Comparison of ENCODE assay signal across 28 mouse cellular contexts in the genomic region with DNA sequence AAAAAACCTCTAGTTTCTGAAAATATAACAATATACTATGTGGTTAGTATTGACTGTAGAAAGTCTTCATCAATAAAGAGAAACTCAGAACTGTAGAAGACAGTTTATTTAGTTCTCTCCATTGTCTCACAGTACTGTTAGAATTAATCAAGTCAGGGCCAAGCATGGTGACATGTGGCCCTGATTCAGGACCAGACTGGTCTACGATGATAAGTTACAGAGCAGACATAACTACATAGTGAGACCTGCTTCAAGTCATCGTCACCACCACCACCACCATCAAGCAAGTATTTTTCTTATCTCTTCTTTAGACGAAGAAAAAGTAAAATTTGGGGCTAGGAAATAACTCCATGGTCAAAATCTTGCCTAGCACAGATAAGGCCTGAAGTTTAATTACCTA. TPM values are rescaled to one million over a fixed set of nuclear protein-coding genes. Genes with fewer than 3 reads are reported as not detected.
DNase-seq lines count a peak whose midpoint lies in the region; ATAC-seq lines count a peak whose summit lies in the region.
"Had no signal": no experiment of that assay in that cellular context is flagged by ENCODE, and none has a peak within 500 bp of the region (broad histone marks: within the 10 kb centered on the region; RNA-seq: fewer than 3 reads in every experiment).

No protein-coding gene starts in this region.

- peaks cover 44% of the 10 kb centered on the region for H3K4me1 ChIP-seq in liver, embryonic 11.5 days (replicated peaks; ENCODE audit: control insufficient read depth, insufficient read depth, low read length)
- peaks cover 73% of the 10 kb centered on the region for H3K4me1 ChIP-seq in liver, embryonic 13.5 days (replicated peaks)

- H3K4me3 ChIP-seq in liver, embryonic 11.5 days (ENCODE audit: low read depth, low read length): no peak overlapping the region
- no peak overlapping the region for H3K4me3 ChIP-seq in liver, embryonic 13.5 days (replicated peaks)
- H3K4me3 ChIP-seq: embryonic facial prominence, embryonic 10.5 days; embryonic facial prominence, embryonic 13.5 days; erythroblast, embryonic 14.5 days; forebrain, embryonic 12.5 days; forebrain, embryonic 15.5 days; hindbrain, embryonic 10.5 days; hindbrain, embryonic 13.5 days; intestine, embryonic 15.5 days had no signal

- H3K9ac ChIP-seq in liver, embryonic 11.5 days (ENCODE audit: low read depth, low read length): no peak overlapping the region
- no peak overlapping the region for H3K9ac ChIP-seq in liver, embryonic 13.5 days
- H3K9ac ChIP-seq: embryonic facial prominence, embryonic 13.5 days; forebrain, embryonic 12.5 days; forebrain, embryonic 15.5 days; hindbrain, embryonic 13.5 days; intestine, embryonic 15.5 days had no signal

- no peaks in the 10 kb centered on the region for H3K36me3 ChIP-seq in liver, embryonic 11.5 days (ENCODE audit: control insufficient read depth, insufficient read depth, low read length)
- H3K36me3 ChIP-seq in liver, embryonic 13.5 days: 0 out of 2 replicates have a peak, but pooled peaks cover 4% of the 10 kb centered on the region
- H3K36me3 ChIP-seq: forebrain, embryonic 15.5 days; intestine, embryonic 15.5 days had no signal

- DNase-seq in adrenal gland, postnatal 14 days: peak; percentile 12
- DNase-seq in adrenal gland, adult 18-20 months (ENCODE audit: low spot score in 2 of 2): no peak
- no peak for DNase-seq in liver, embryonic 11.5 days (ENCODE audit: low spot score)
- no peak for DNase-seq in liver
- DNase-seq in liver, embryonic 13.5 days: no peak
- DNase-seq in right cerebral cortex, postnatal 25 days: no peak
- no peak for DNase-seq in spleen, postnatal 4 days (ENCODE audit: low spot score in 2 of 2)
- DNase-seq: adrenal gland, postnatal 10 days; B cell, adult 2 months; cerebellum, adult 11 months; cerebellum, adult 2 months; cerebellum, postnatal 10 days; cerebellum, postnatal 36 days; embryo, embryonic 11 days; gastrocnemius, postnatal 36 days; heart, postnatal 36 days had no signal

- 43% methylated on average over 3 of the region's 3 CpGs for WGBS in liver, embryonic 11.5 days
- WGBS in liver, embryonic 13.5 days (ENCODE audit: insufficient replicate concordance): 15% methylated on average over 3 of the region's 3 CpGs

- H3K27me3 ChIP-seq in liver, embryonic 11.5 days (replicated peaks; ENCODE audit: control insufficient read depth, insufficient read depth, low read length): no peaks in the 10 kb centered on the region
- no peaks in the 10 kb centered on the region for H3K27me3 ChIP-seq in liver, embryonic 13.5 days
- H3K27me3 ChIP-seq: CH12.LX; embryonic facial prominence, embryonic 13.5 days; forebrain, embryonic 12.5 days; forebrain, embryonic 15.5 days; hindbrain, embryonic 13.5 days; intestine, embryonic 15.5 days had no signal

- no peaks in the 10 kb centered on the region for H3K9me3 ChIP-seq in liver, embryonic 11.5 days (ENCODE audit: control insufficient read depth, low read length)
- H3K9me3 ChIP-seq in liver, embryonic 13.5 days (replicated peaks): no peaks in the 10 kb centered on the region
- H3K9me3 ChIP-seq: embryonic facial prominence, embryonic 10.5 days; embryonic facial prominence, embryonic 13.5 days; forebrain, embryonic 12.5 days; forebrain, embryonic 15.5 days; hindbrain, embryonic 10.5 days; hindbrain, embryonic 13.5 days; intestine, embryonic 15.5 days had no signal

- H3K27ac ChIP-seq in liver, embryonic 11.5 days (ENCODE audit: low read depth, low read length): no peak overlapping the region
- H3K27ac ChIP-seq in liver, embryonic 13.5 days: no peak overlapping the region
- H3K27ac ChIP-seq: embryonic facial prominence, embryonic 10.5 days; embryonic facial prominence, embryonic 13.5 days; forebrain, embryonic 12.5 days; forebrain, embryonic 15.5 days; hindbrain, embryonic 10.5 days; hindbrain, embryonic 13.5 days; intestine, embryonic 15.5 days had no signal

- peak; percentile 67; the same call in 1 of the 2 replicates for ATAC-seq in liver, embryonic 11.5 days (replicated peaks; ENCODE audit: low FRiP score)
- ATAC-seq in liver, embryonic 13.5 days (ENCODE audit: low read depth): peak; percentile 65; the same call in 1 of the 2 replicates
- peak; percentile 89 for ATAC-seq in megakaryocyte-erythroid progenitor cell, adult 5-6 weeks (replicated peaks; ENCODE audit: low FRiP score, low TSS enrichment, poor library complexity, severe bottlenecking)
- ATAC-seq: forebrain, embryonic 15.5 days; hindbrain, embryonic 16.5 days; intestine, embryonic 15.5 days had no signal

- no peak overlapping the region for H3K4me2 ChIP-seq in liver, embryonic 11.5 days
- no peak overlapping the region for H3K4me2 ChIP-seq in liver, embryonic 13.5 days
- H3K4me2 ChIP-seq: embryonic facial prominence, embryonic 13.5 days; forebrain, embryonic 12.5 days; forebrain, embryonic 15.5 days; heart, embryonic 11.5 days; hindbrain, embryonic 13.5 days; intestine, embryonic 15.5 days had no signal

RNA-seq across cellular contexts. Expression of gene Raf1, which starts 12.2 kb away (rescaled TPM):
- total RNA-seq in adrenal gland, postnatal 14 days (2021): 97.4 and 101 TPM in 2 replicates
- total RNA-seq in adrenal gland, adult 18-20 months (2021): 100 to 1,000 TPM in 1 of 2 experiments, 10 to 100 TPM in 1; 89.9 to 101 TPM
- 70.1 and 70.7 TPM in 2 replicates for polyA plus RNA-seq in liver, embryonic 11.5 days (2014; fragmentation: Nextera tagmentation; extraction: Ambion mirVana)
- 32.8 and 38.3 TPM in 2 replicates for polyA plus RNA-seq in liver, embryonic 13.5 days (2015; fragmentation: Nextera tagmentation; extraction: Ambion mirVana)
- total RNA-seq in megakaryocyte-erythroid progenitor cell, adult 5-6 weeks (2014; fragmentation: Nextera tagmentation): 112 and 136 TPM in 2 replicates
- total RNA-seq in megakaryocyte-erythroid progenitor cell, adult 5-6 weeks (2017): 68.6 and 77.5 TPM in 2 replicates
